Mouse (Mus musculus): ENCODE results near the gene Rpl6.

GRCm38 (mm10) chr5:121253816-121254497 is 49.7 kb downstream of the Rpl6 start:
- TF ChIP-seq CTCF (IDR thresholded peaks at IDR 0.05; ENCODE audit: low read depth) (no peak), EP300 (optimal IDR thresholded peaks at IDR 0.05) (no peak)

All from stomach, postnatal 0 days (tissue).